Mouse (Mus musculus) embryo, embryonic 11 days (tissue): ENCODE measurements around the gene Hmcn1.

ENCODE experiments used
- DNase-seq: peaks from one replicate; pipeline ENCODE4 v3.0.0-alpha.2; 2015

The Hmcn1 gene

DNA sequence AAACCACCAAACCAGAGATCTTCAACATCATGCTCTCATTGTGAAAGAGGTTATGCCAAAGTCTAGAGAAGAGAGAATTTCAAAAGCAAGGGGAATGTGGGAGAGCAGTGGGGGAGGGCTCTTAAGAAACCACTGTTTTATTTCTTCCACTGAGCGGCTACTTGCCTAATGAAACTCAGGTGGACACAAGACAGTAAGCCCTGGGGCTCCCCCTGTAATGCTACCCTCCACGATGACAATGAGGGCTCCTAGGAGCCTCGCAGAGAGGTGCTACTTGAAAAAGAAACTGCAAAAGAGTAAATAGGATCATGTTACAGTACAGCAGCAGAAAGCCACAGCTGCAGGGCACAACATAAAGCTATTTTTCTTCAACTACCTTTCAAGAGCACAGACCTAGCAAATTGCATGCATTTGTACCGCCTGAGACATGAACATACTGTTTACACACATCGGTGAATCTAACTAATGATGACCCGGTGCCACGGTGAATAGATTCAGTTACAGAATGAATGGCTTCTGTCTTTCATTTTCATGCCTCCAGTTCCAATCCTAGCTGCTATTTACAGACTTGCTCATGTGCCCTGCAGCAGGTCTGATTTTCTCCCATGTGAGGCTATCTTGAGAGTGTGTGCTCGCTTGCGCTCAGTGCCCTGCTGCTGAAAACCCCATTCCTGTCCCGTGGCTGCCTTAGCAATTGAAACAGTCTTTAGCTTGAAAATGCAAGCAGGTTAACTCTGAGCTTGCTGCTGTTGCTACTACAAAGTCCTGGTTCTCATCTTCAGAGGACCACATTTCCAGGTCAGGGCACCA, 1.3 kb downstream of the Hmcn1 start:
- DNase-seq: peak; percentile 73

GRCm38 (mm10) chr1:150984888-150985287, 8.3 kb downstream of the Hmcn1 start:
- DNase-seq: no peak

DNA sequence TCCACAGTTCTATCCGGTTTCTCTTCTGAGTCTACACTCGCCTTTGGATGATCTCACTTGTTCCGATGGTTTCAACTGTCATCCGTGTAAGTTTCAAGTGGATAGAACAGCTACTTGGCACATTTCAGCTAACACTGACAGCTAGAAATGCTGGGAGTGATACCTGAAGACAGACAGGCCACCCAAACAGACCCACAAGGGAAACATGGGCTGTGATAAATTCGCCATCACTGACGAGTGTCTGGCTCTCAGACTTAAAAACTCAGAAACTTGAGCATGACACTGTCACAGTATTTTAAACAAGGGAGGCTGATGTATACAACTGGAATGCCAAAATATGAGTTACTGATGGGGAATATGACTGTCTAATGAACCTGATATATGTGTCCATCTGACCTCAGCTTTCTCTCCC, 9.1 kb downstream of the Hmcn1 start:
- DNase-seq: no peak

GRCm38 (mm10) chr1:150978651-150979050, 14.6 kb downstream of the Hmcn1 start:
- no peak for DNase-seq

DNA sequence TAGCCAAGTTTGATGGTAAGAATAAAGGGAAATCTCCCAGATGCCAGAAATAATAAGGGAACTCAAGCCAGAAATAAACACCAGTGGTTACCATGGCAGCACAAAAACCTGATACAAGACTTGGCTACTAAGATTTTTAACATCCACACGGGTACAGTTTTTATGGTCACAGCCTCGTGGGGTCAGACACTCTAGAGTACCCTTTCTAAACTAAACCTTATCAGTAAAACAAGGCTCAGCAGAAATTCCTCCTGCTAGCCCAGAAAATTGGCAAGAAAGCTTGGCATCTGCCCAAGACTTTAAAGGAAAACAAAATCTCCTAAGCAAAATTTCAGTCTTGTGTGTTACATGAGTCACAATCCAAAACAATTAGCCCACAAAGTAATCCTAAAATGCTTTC, 17.0 kb downstream of the Hmcn1 start:
- DNase-seq: no peak

- DNase-seq: no peak
Measured at GRCm38 (mm10) chr1:150959486-150960074, 33.7 kb downstream of the Hmcn1 start.

GRCm38 (mm10) chr1:150951004-150951403, 42.2 kb downstream of the Hmcn1 start:
- DNase-seq: no peak

GRCm38 (mm10) chr1:150950046-150950445, 43.2 kb downstream of the Hmcn1 start:
- peak; percentile 65 for DNase-seq

DNA sequence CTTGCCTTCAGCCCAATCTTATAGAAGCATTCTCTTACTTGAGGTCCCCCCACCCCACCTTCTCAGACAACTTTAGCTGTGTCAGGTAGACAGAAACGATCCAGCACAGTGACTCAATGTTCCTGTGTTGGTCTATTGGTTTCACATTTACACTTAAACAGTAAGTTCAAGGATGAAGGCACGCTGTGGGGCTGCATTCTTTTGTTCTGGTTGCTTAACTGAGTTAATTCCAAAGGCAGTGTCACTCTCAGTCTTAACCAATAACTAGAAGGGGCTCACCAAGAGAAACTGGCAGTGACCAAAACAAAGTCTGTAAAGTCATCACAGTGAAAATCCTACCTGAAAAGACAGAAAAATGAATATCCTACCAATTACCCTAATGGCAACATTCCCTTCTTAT, 44.3 kb downstream of the Hmcn1 start:
- no peak for DNase-seq

- DNase-seq: peak; percentile 40
Measured at GRCm38 (mm10) chr1:150943601-150944000, 49.6 kb downstream of the Hmcn1 start.

DNA sequence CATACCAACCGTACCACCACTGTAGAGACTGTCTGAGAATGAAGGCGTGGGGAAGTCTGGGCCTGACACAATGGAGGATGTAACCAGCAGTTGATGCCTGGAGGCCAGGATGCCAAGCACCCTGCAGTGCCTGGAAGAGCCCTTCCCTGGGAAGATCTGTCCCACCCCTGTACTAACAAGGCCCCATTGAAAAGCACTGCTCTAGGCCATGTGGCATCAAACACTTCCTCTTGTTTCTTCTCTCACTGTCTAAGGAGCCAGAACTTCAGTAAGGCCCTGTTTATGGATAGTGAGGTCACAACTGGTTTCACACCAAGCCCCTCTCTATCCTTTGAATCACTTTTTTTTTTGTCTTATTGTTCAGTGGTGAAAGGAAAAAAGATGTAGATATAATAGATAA, 51.1 kb downstream of the Hmcn1 start:
- DNase-seq: no peak

DNA sequence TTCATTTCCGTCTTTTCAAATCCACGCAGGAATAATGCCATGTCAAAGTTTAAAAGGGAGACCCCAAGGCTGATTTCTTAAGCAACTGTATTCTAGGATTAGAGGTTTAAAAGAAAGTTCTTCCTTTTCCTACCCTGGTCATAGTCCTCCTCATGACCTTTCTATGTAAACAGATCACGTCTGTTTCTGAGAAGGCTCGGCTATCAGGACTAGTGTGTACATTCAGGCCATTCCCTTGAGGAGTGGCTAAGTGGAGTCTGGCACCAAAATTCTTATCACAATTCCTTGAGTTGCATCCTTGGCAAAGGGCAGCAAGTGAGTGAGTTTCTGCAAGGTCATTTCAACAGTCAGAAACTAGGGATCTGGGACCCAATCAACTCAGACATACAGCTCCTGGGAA, 56.4 kb downstream of the Hmcn1 start:
- DNase-seq: no peak

GRCm38 (mm10) chr1:150933616-150934015, 59.6 kb downstream of the Hmcn1 start:
- peak; percentile 41 for DNase-seq

DNA sequence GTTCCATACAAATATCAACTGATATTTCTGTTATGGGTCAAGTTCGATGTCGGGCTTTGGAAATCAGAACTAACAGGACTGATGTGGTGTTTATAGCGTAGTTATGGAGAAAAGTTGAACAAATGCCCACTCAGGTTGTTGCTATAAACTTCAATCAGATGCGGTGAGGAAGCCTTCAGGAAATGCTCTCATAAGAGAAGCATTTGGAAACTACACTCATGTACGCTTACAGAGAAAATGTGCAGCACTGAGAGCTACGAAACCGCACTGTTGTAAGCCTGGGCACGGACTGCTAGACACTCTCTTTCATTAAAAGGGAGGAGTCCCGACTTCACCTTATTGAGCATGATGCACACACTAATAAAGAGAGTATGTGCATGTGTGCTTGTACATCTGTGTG, 72.4 kb downstream of the Hmcn1 start:
- no peak for DNase-seq

- DNase-seq: peak; percentile 82
Measured at GRCm38 (mm10) chr1:150920276-150920675, 73.0 kb downstream of the Hmcn1 start.

DNA sequence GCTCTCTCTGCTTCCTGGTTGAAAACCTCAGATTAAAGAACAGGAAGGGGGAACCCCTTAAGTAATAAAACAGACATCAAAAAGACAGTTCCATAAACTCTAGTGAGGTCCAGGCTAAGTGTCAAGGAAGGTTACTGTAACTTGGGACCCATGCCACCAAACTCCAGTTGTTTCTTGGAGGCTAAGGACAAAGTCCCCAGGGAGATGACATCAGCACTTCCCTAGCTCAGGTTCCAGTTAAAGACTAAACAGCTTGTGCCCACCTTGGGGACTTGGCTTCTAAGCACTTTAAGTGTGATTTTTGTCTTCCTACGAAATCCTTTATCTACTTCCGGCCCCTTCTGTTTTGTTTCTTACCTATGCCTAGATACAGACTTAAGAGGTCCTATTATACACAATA, 78.3 kb downstream of the Hmcn1 start:
- peak; percentile 26 for DNase-seq

DNA sequence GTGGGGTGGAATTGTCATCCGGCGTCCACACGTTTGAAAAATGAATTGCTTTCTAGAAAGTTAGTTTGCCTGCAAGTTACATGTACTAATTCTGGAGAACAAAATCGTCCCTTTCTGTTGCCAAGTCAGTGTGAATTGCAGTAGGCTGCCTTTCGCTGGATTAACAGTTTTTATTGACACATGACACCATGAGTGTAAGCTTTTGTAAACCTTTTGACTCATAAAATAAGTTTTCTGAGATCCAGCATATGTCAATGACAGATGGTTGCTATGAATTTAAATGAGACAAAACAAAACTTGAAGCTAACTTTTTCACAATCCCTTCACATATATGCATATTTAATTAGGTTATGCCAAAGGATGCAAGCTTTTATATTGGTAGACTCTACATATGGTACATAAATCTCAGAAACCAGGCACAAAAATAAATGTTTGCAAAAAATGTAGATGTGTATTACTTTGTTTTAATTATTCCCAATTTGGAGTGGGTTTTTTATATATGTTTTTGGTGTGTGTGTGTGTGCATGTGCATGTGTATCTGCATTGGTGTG, 79.6 kb downstream of the Hmcn1 start:
- DNase-seq: no peak

GRCm38 (mm10) chr1:150909642-150910041, 83.6 kb downstream of the Hmcn1 start:
- DNase-seq: no peak

DNA sequence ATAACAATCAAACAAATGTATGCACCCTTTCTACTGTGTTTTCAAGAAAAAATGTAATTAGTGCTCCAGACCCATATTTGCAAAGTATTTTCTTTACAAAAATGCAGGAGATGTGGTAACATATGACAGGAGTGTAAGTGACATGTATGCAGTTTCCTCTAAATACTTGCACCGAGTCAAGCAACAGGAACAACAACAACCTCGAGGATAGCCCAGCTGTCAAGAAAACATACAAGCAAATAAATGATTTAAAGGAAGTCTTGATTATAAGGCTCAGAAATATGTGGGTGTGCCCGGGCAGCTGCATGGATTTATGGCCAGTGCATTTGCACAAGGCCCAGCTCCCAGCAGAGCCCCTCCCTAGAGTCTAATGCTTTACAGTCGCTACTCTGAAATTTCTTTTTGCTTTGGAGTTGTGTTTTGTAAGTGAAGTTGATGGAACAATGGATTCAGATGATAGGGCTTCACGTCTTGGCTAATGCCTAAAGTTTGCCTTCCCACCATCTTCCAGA, 99.5 kb downstream of the Hmcn1 start:
- no peak for DNase-seq

- DNase-seq: no peak
Measured at GRCm38 (mm10) chr1:150890017-150890416, 103.2 kb downstream of the Hmcn1 start.

DNA sequence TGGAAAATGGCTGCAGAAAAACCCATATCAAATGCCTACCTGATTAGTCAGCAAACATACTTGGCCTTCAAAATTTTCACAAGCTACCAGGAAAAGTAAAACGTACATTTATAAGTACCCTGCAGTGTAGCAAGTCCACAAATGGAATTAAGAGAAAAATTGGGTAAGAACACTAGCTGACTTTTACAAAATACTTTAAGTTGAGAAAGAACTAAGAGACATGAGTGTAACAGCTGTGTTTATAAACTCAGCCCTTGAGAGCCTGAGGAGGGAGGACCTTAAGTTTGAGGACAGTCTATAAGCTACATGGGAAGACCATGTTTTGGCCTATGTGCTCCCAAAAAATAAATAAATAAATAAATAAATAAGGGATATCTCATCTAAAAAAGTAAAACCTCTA, 107.0 kb downstream of the Hmcn1 start:
- DNase-seq: no peak

GRCm38 (mm10) chr1:150878421-150878820, 114.8 kb downstream of the Hmcn1 start:
- DNase-seq: no peak

- DNase-seq: no peak
Measured at GRCm38 (mm10) chr1:150877920-150878319, 115.3 kb downstream of the Hmcn1 start.

- no peak for DNase-seq
Measured at GRCm38 (mm10) chr1:150874025-150874424, 119.2 kb downstream of the Hmcn1 start.
